Mouse (Mus musculus) forebrain, embryonic 11.5 days (tissue): Measurements from ENCODE around the gene Cbx8. TPM values are rescaled to one million over a fixed set of nuclear protein-coding genes. Genes with fewer than 3 reads are reported as not detected.

Experiments used
- ATAC-seq: fragments of 200-750 bp; cut with Nextera tagmentation; replicated peaks from 2 replicates; pipeline ENCODE4 v1.8.0; 2017; ENCODE audit warnings: moderate TSS enrichment; ENCODE audit not compliant: low FRiP score
- DNase-seq: peaks from one replicate; pipeline ENCODE4 v3.0.0-alpha.2; 2017; ENCODE audit warnings: low spot score
- H3K27ac ChIP-seq: fragments of 300-500 bp; sonication (generic); 2 replicates; pipeline ENCODE4 v1.5.1; 2014; ENCODE audit warnings: low read depth, low read length
- H3K27me3 ChIP-seq: fragments of 300-500 bp; sonication (generic); 2 replicates; pipeline ENCODE4 v1.6.1; 2014; ENCODE audit warnings: mild to moderate bottlenecking, low read length, mixed read lengths; ENCODE audit not compliant: control insufficient read depth, insufficient read depth
- H3K36me3 ChIP-seq: fragments of 300-500 bp; sonication (generic); 2 replicates; pipeline ENCODE4 v1.6.1; 2014; ENCODE audit warnings: mild to moderate bottlenecking, low read length, moderate library complexity, mixed read lengths; ENCODE audit not compliant: control insufficient read depth, insufficient read depth
- H3K4me1 ChIP-seq: fragments of 300-500 bp; sonication (generic); replicated peaks from 2 replicates; pipeline ENCODE4 v1.6.1; 2014; ENCODE audit warnings: low read length, mixed read lengths; ENCODE audit not compliant: control insufficient read depth, insufficient read depth
- H3K4me2 ChIP-seq: fragments of 300-500 bp; sonication (generic); 2 replicates; pipeline ENCODE4 v1.6.1; 2014; ENCODE audit warnings: low read depth, mild to moderate bottlenecking, low read length, moderate library complexity, mixed read lengths; ENCODE audit not compliant: severe bottlenecking
- H3K4me3 ChIP-seq: fragments of 300-500 bp; sonication (generic); 2 replicates; pipeline ENCODE4 v1.5.1; 2014; ENCODE audit warnings: low read depth, low read length
- H3K9ac ChIP-seq: fragments of 300-500 bp; sonication (generic); 2 replicates; pipeline ENCODE4 v1.6.1; 2014; ENCODE audit warnings: low read length
- H3K9me3 ChIP-seq: fragments of 300-500 bp; sonication (generic); 2 replicates; pipeline ENCODE4 v1.6.1; 2016; ENCODE audit warnings: low read length, mixed read lengths; ENCODE audit not compliant: control insufficient read depth
- WGBS: fragments of 180-500 bp; shearing (Covaris S2); extraction: QIAGEN DNeasy Blood & Tissue Kit; methylation state at CpG from one replicate; pipeline ENCODE4 v1.1.7; 2014; 5-methylcytosine and 5-hydroxymethylcytosine counted together
- polyA plus RNA-seq: library from polyadenylated mRNA; unstranded; fragments of >200 nt; fragmentation: Nextera tagmentation; extraction: Ambion mirVana; gene quantifications from 2 replicates; pipeline ENCODE4 v1.2.1, GENCODE M21; 2014

Cbx8 gene
- polyA plus RNA-seq, 1 experiment from 2014 or later: 11.2 TPM

- DNase-seq (no peak), ATAC-seq (no peak)
- Histone ChIP-seq H3K4me3 (no peak overlapping the region), H3K9ac (no peak overlapping the region), H3K27me3 (peaks cover 8% of the 10 kb centered on the region), H3K4me2 (no peak overlapping the region), H3K27ac (no peak overlapping the region), H3K36me3 (no peaks in the 10 kb centered on the region), H3K4me1 (peaks cover 8% of the 10 kb centered on the region; the same call in 1 of the 2 replicates), H3K9me3 (no peaks in the 10 kb centered on the region)
- WGBS: 46% methylated on average over 7 of the region's 7 CpGs
Observed at GRCm38 (mm10) chr11:119017506-119017905, 23.3 kb downstream of the Cbx8 start.

- H3K4me2 ChIP-seq: no peak overlapping the region
- H3K4me3 ChIP-seq: no peak overlapping the region
- H3K9ac ChIP-seq: no peak overlapping the region
- DNase-seq (no peak), ATAC-seq (no peak)
- H3K4me1 ChIP-seq: 0 out of 2 replicates have a peak, but pooled peaks cover 4% of the 10 kb centered on the region
- WGBS: 83% methylated on average over 7 of the region's 7 CpGs
- no peak overlapping the region for H3K27ac ChIP-seq
- H3K36me3 ChIP-seq: no peaks in the 10 kb centered on the region
- no peaks in the 10 kb centered on the region for H3K27me3 ChIP-seq
- no peaks in the 10 kb centered on the region for H3K9me3 ChIP-seq
Observed at GRCm38 (mm10) chr11:119014455-119014854, 26.3 kb downstream of the Cbx8 start.

DNA sequence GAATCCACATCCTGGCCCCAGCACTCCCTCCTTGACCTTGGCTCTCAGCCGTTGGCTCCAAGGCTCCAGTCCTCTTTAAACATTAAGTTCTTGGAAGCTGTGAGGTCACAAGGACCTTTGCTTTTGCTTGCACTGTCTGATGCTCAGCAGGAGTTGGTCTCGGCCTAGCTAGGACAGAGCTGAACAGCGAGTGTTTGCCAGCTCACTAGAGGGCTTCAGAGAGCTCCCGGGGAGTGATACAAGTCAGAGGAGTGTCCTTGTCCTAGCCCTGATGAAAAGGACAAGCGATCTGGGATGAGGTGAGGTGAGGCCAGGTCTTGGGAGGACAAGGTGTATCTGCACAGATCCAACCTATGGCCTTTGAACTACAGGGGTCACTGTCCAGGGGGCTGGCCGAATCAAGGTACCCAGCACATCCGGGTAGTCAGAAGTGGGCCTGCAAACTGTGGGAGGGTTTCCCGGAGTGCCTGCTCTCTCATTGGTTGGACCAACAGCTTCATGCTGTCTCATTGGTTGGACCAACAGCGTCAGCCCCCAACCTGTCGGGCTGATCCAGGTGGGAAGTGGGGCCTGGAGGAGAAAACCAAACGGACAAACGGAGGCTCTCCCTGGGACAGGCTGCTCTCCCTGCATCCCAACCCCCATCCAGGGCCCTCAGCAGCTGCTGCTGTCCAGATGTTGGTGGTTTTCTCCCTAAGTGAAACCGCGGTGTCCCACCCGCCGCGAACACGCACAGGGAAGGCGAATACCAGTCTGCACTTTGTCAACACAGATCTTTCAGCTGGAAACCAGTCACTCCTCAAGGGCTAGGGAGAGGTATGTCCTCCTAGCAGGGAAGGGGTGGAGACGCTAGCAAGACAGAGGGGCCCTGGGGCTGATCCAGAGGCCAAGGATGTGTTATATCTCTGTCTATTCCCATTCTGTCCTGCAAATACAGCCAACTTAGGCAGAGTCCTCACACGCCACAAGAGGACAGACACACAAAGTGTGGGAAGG lies 33.0 kb downstream of the Cbx8 start:
- Histone ChIP-seq H3K4me2 (peak overlapping the region; percentile 3; the same call in 1 of the 2 replicates), H3K4me1 (no peaks in the 10 kb centered on the region), H3K36me3 (no peaks in the 10 kb centered on the region), H3K27ac (no peak overlapping the region), H3K4me3 (no peak overlapping the region), H3K27me3 (no peaks in the 10 kb centered on the region), H3K9ac (no peak overlapping the region), H3K9me3 (no peaks in the 10 kb centered on the region)
- ATAC-seq: no peak
- DNase-seq: no peak
- WGBS: 20% methylated on average over 21 of the region's 21 CpGs

GRCm38 (mm10) chr11:119006462-119006861 lies 34.3 kb downstream of the Cbx8 start:
- 75% methylated on average over 3 of the region's 3 CpGs for WGBS
- no peak overlapping the region for H3K4me3 ChIP-seq
- no peaks in the 10 kb centered on the region for H3K9me3 ChIP-seq
- DNase-seq: no peak
- H3K9ac ChIP-seq: no peak overlapping the region
- no peaks in the 10 kb centered on the region for H3K27me3 ChIP-seq
- ATAC-seq: no peak
- H3K4me1 ChIP-seq: no peaks in the 10 kb centered on the region
- no peaks in the 10 kb centered on the region for H3K36me3 ChIP-seq
- H3K27ac ChIP-seq: no peak overlapping the region
- no peak overlapping the region for H3K4me2 ChIP-seq

- Histone ChIP-seq H3K9ac (no peak overlapping the region), H3K27me3 (no peaks in the 10 kb centered on the region), H3K36me3 (no peaks in the 10 kb centered on the region), H3K4me3 (no peak overlapping the region), H3K4me2 (no peak overlapping the region), H3K27ac (no peak overlapping the region), H3K9me3 (no peaks in the 10 kb centered on the region), H3K4me1 (no peaks in the 10 kb centered on the region)
- WGBS: 90% methylated on average over 10 of the region's 10 CpGs
- DNase-seq: no peak
- no peak for ATAC-seq
Observed at GRCm38 (mm10) chr11:119005547-119006275, 35.1 kb downstream of the Cbx8 start.

DNA sequence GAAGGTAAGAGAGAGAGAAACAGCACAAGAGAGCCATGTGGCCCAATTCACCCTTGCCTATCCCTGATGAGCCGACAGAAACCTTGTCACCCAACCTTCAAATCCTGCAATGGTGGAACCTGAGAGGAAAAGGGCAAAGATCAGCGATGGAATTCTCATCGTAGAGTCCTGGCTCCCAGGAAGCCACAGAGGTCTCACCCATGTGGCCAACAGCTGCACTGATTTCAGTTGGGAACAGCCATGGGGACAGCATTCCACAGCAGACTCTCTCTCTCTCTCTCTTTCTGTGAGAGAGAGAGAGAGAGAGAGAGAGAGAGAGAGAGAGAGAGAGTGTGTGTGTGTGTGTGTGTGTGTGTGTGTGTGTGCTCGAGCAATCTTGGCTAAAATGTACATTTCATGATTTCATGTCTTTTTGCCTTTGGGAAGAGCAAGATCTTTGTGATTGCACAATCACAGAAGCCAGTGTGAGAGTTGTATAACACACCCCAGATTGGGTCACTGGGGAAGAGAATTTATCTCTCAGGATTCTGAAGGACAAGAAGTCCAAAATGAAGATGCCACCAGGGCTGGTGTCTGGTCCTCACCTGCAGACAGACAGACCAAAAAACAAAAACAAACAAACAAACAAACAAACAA lies 39.2 kb downstream of the Cbx8 start:
- H3K4me1 ChIP-seq: peaks cover 10% of the 10 kb centered on the region; the same call in 1 of the 2 replicates
- ATAC-seq (no peak), DNase-seq (no peak)
- H3K27ac ChIP-seq: no peak overlapping the region
- H3K4me2 ChIP-seq: no peak overlapping the region
- H3K9me3 ChIP-seq: no peaks in the 10 kb centered on the region
- no peak overlapping the region for H3K9ac ChIP-seq
- H3K4me3 ChIP-seq: no peak overlapping the region
- no peaks in the 10 kb centered on the region for H3K36me3 ChIP-seq
- WGBS: 77% methylated on average over 4 of the region's 4 CpGs
- peaks cover 7% of the 10 kb centered on the region; the same call in 1 of the 2 replicates for H3K27me3 ChIP-seq

- Histone ChIP-seq H3K9me3 (no peaks in the 10 kb centered on the region), H3K27me3 (peaks cover 7% of the 10 kb centered on the region; the same call in 1 of the 2 replicates)
- ATAC-seq: no peak
Observed at GRCm38 (mm10) chr11:119000877-119001276, 39.9 kb downstream of the Cbx8 start.

DNA sequence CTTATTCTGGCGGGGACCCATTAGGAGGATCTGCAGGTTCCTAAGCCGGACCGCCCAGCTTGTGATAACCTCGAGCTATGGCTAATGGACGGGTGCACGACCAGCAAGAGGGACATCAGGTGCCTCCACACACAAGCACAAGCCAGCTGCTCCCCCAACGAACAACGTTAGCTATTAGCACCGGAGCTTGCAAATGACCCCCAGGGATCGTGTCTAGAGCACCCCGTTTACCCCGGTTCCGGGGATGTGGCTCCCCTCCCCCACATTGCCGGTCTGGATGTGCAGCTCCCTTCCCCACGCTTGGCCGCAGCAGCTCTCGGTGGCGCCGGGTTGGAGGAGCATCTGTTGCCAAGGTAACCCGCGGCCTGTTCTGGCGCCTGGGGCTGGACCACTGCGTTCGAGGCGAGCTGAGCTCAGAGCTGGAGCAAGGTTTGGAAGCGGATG lies 41.4 kb downstream of the Cbx8 start:
- ATAC-seq: peak; percentile 58
- Histone ChIP-seq H3K9ac (no peak overlapping the region), H3K4me2 (peak overlapping the region; percentile 51), H3K27ac (no peak overlapping the region), H3K36me3 (no peaks in the 10 kb centered on the region), H3K4me3 (peak overlapping the region; percentile 21; the same call in 1 of the 2 replicates), H3K9me3 (no peaks in the 10 kb centered on the region), H3K4me1 (peaks cover 10% of the 10 kb centered on the region; the same call in 1 of the 2 replicates), H3K27me3 (peaks cover 7% of the 10 kb centered on the region; the same call in 1 of the 2 replicates)
- 3% methylated on average over 26 of the region's 26 CpGs for WGBS
- DNase-seq: peak; percentile 84

More at GRCm38 (mm10) chr11:119000877-119001276, 39.9 kb downstream of the Cbx8 start:
- Histone ChIP-seq H3K9ac (no peak overlapping the region), H3K27ac (no peak overlapping the region), H3K4me3 (no peak overlapping the region), H3K4me2 (no peak overlapping the region), H3K36me3 (no peaks in the 10 kb centered on the region), H3K4me1 (peaks cover 10% of the 10 kb centered on the region; the same call in 1 of the 2 replicates)
- 64% methylated on average over 2 of the region's 2 CpGs for WGBS
- DNase-seq: no peak
